Mouse (Mus musculus): ENCODE measurements at regions not wholly inside any gene's neighbourhood (a gene's known extent, or its start where the extent isn't known, plus 50 kb on each side); places are given as distances from the start of the nearest gene placed in this dataset.

DNA sequence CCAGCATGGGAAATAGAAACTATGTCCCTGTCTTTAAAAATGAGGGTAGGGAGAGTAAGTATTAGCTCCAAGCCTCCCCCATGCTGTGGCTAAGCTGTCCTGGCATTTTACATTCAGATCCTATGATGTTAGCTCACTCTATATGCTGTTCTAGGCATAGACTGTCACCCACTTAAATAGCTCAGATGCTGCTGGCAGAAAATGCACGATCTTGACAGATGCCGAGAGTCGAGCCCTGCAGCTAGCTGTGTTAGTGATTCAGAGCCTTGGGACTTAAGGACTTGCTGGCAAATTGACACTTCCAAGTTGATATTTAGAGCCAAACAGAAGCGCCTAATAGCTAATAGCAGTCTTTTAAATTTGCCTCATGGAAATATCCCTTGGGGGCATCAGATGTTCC lies 399.9 kb downstream of the Tmem132b start:
- H3K4me1 ChIP-seq, result no peaks in the 10 kb centered on the region
- ATAC-seq (ENCODE audit: insufficient number of reproducible peaks, insufficient read depth, low FRiP score, low TSS enrichment, low read depth), result no peak
- H3K4me2 ChIP-seq, result no peak overlapping the region
- H3K27me3 ChIP-seq, result no peaks in the 10 kb centered on the region
- H3K9ac ChIP-seq, result no peak overlapping the region
- H3K9me3 ChIP-seq, result no peaks in the 10 kb centered on the region
- no peak overlapping the region for H3K27ac ChIP-seq
- no peak overlapping the region for H3K4me3 ChIP-seq
- H3K36me3 ChIP-seq, result no peaks in the 10 kb centered on the region
- 81% methylated on average over 4 of the region's 4 CpGs for WGBS

DNA sequence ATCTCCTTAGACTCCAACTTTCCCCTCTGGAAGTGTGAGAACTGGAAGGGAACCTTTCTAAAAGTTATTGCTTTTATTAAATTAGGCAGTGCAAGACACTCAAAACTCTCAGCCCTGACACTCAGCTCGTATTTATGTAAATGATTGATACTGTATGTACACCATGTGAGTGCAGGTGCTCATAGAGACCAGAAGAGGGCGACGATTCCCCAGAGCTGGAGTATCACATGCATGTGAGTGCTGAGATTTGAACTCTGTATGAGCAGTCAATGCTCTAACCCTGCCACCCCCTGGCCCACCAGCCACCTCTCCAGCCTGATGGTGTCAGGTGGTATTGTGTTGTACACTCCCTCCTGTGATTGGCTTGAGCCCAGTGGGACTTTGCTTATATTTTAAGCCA lies 407.8 kb downstream of the Tmem132b start:
- Histone ChIP-seq H3K9ac (no peak overlapping the region), H3K4me2 (no peak overlapping the region), H3K4me3 (no peak overlapping the region)

DNA sequence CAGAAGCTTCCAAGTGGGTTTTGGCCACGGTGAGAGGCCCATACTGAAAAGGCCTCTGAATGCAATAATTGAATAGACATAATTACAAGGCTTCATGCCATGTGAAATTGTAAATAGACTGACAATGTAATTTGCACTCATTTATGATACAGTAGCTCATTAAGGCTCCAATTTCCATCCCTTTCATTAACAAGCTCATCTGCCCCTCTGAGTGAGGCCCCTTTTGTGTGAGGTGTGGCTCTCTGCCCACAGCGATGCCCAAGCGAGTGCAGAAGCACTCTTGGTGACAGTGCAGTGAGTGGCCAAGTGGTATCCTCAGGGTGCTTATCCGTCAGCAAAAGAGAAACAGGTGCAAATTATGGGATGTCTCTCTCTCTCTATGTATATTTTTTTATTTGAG lies 415.2 kb downstream of the Tmem132b start:
- Histone ChIP-seq H3K4me3 (no peak overlapping the region), H3K36me3 (no peaks in the 10 kb centered on the region), H3K9me3 (no peaks in the 10 kb centered on the region), H3K27me3 (no peaks in the 10 kb centered on the region), H3K4me2 (no peak overlapping the region), H3K9ac (no peak overlapping the region), H3K4me1 (no peaks in the 10 kb centered on the region), H3K27ac (no peak overlapping the region)
- WGBS, result 88% methylated on average over 4 of the region's 4 CpGs
- ATAC-seq (ENCODE audit: insufficient number of reproducible peaks, insufficient read depth, low FRiP score, low TSS enrichment, low read depth), result no peak

More for the DNA sequence above, 407.8 kb downstream of the Tmem132b start:
- WGBS, result 88% methylated on average over 3 of the region's 3 CpGs
- H3K4me1 ChIP-seq, result no peaks in the 10 kb centered on the region
- no peaks in the 10 kb centered on the region for H3K27me3 ChIP-seq
- H3K36me3 ChIP-seq, result no peaks in the 10 kb centered on the region
- no peak for ATAC-seq (ENCODE audit: insufficient number of reproducible peaks, insufficient read depth, low FRiP score, low TSS enrichment, low read depth)
- H3K9me3 ChIP-seq, result no peaks in the 10 kb centered on the region
- no peak overlapping the region for H3K27ac ChIP-seq

DNA sequence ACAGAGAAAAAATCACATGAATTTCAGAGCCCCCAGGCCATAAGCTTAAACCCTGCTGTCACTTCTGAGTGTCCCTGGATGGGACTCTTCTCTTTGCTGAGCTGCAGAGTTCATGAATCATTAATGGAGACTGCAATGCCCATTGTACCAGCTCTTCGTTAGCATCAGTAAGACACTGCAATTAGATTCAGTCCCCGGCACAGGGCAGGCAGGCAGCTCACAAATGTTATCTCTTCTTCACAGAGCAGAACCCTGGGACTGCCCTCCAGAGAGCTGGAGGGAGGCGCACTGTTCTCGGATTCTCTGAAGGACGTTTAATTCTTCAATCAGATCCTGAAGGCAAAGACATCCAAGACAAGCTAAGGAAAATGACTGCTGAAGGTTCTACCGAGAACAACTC lies 420.1 kb downstream of the Tmem132b start:
- no peaks in the 10 kb centered on the region for H3K27me3 ChIP-seq
- 73% methylated on average over 6 of the region's 6 CpGs for WGBS
- no peak overlapping the region for H3K27ac ChIP-seq
- H3K4me3 ChIP-seq, result no peak overlapping the region
- no peaks in the 10 kb centered on the region for H3K9me3 ChIP-seq
- H3K4me1 ChIP-seq, result no peaks in the 10 kb centered on the region
- no peak for ATAC-seq (ENCODE audit: insufficient number of reproducible peaks, insufficient read depth, low FRiP score, low TSS enrichment, low read depth)
- H3K4me2 ChIP-seq, result no peak overlapping the region
- no peaks in the 10 kb centered on the region for H3K36me3 ChIP-seq
- no peak overlapping the region for H3K9ac ChIP-seq

- H3K27me3 ChIP-seq, result no peaks in the 10 kb centered on the region
- ATAC-seq (ENCODE audit: insufficient number of reproducible peaks, insufficient read depth, low FRiP score, low TSS enrichment, low read depth), result no peak
- H3K4me2 ChIP-seq, result no peak overlapping the region
- H3K9me3 ChIP-seq, result 0 out of 2 replicates have a peak, but pooled peaks cover 4% of the 10 kb centered on the region
- no peak overlapping the region for H3K27ac ChIP-seq
- H3K36me3 ChIP-seq, result no peaks in the 10 kb centered on the region
- no peak overlapping the region for H3K9ac ChIP-seq
- H3K4me1 ChIP-seq, result no peaks in the 10 kb centered on the region
- 71% methylated on average over 8 of the region's 8 CpGs for WGBS
- H3K4me3 ChIP-seq, result no peak overlapping the region
These were observed 432.5 kb downstream of the Tmem132b start for GRCm38 (mm10) chr5:125964039-125964438.

- Histone ChIP-seq H3K4me3 (no peak overlapping the region), H3K36me3 (no peaks in the 10 kb centered on the region), H3K9ac (no peak overlapping the region), H3K9me3 (0 out of 2 replicates have a peak, but pooled peaks cover 4% of the 10 kb centered on the region), H3K4me2 (no peak overlapping the region), H3K4me1 (no peaks in the 10 kb centered on the region), H3K27me3 (no peaks in the 10 kb centered on the region), H3K27ac (no peak overlapping the region)
- no peak for ATAC-seq (ENCODE audit: insufficient number of reproducible peaks, insufficient read depth, low FRiP score, low TSS enrichment, low read depth)
- WGBS, result 79% methylated on average over 4 of the region's 4 CpGs
These were observed 436.6 kb downstream of the Tmem132b start for GRCm38 (mm10) chr5:125968151-125968550.

- ATAC-seq (ENCODE audit: insufficient number of reproducible peaks, insufficient read depth, low FRiP score, low TSS enrichment, low read depth), result no peak
- Histone ChIP-seq H3K9ac (no peak overlapping the region), H3K36me3 (no peaks in the 10 kb centered on the region), H3K4me2 (no peak overlapping the region), H3K4me1 (no peaks in the 10 kb centered on the region), H3K9me3 (peaks cover 10% of the 10 kb centered on the region), H3K27me3 (no peaks in the 10 kb centered on the region), H3K27ac (no peak overlapping the region), H3K4me3 (no peak overlapping the region)
- WGBS, result 71% methylated on average over 1 of the region's 1 CpGs
These were observed 442.5 kb downstream of the Tmem132b start for GRCm38 (mm10) chr5:125974035-125974434.

DNA sequence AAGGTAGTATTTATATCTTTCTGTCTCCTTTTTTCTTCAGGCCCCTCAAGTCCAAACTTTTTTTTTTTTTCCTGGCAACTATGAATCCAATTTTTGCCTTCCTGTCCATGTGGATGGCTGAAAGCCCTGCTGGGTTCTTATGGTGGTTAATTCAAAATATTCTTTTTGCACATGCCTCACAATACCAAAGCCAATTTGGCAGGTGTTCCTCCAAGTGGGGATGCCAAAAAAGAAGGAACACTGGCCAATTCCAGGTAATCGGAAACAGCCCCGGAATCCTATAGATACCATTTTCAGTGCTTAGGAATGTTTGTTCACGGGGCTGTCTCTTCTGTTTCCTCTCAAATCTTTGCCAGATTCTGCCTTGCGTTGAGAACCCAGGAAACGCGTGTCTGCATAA lies 448.2 kb downstream of the Tmem132b start:
- ATAC-seq (ENCODE audit: insufficient number of reproducible peaks, insufficient read depth, low FRiP score, low TSS enrichment, low read depth), result no peak
- WGBS, result 82% methylated on average over 6 of the region's 6 CpGs
- H3K4me2 ChIP-seq, result no peak overlapping the region

DNA sequence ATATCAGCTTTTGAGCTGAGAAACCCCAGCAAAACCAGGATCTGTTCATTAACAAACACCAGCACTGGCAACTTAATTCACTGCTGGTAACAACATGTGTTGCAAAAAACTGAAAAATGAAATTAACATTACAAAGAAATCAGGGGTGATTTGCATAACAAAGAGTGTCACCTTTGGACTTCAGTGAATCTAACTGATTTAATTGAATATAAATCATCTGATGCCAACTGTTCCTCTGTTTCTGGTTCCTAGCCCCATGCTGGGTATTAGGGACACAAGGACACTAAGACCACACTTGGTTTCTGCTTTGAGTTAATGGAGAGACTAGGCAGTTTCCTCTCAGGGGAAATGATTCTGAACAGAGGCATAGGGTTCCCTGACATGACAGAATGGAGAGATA lies 453.8 kb downstream of the Tmem132b start:
- no peak overlapping the region for H3K9ac ChIP-seq

More for the DNA sequence above, 448.2 kb downstream of the Tmem132b start:
- peaks cover 5% of the 10 kb centered on the region; the same call in 1 of the 2 replicates for H3K9me3 ChIP-seq
- H3K4me3 ChIP-seq, result no peak overlapping the region
- no peak overlapping the region for H3K9ac ChIP-seq
- H3K27me3 ChIP-seq, result no peaks in the 10 kb centered on the region
- no peaks in the 10 kb centered on the region for H3K36me3 ChIP-seq
- H3K27ac ChIP-seq, result no peak overlapping the region
- no peaks in the 10 kb centered on the region for H3K4me1 ChIP-seq

GRCm38 (mm10) chr5:125997173-125997572 lies 465.6 kb downstream of the Tmem132b start:
- 48% methylated on average over 8 of the region's 8 CpGs for WGBS
- ATAC-seq (ENCODE audit: insufficient number of reproducible peaks, insufficient read depth, low FRiP score, low TSS enrichment, low read depth), result no peak
- no peaks in the 10 kb centered on the region for H3K4me1 ChIP-seq
- no peak overlapping the region for H3K27ac ChIP-seq
- H3K4me2 ChIP-seq, result no peak overlapping the region
- no peaks in the 10 kb centered on the region for H3K36me3 ChIP-seq
- no peak overlapping the region for H3K4me3 ChIP-seq
- no peak overlapping the region for H3K9ac ChIP-seq
- H3K9me3 ChIP-seq, result no peaks in the 10 kb centered on the region; the same call in 1 of the 2 replicates
- no peaks in the 10 kb centered on the region for H3K27me3 ChIP-seq

More for the DNA sequence above, 453.8 kb downstream of the Tmem132b start:
- peaks cover 5% of the 10 kb centered on the region; the same call in 1 of the 2 replicates for H3K9me3 ChIP-seq
- H3K36me3 ChIP-seq, result no peaks in the 10 kb centered on the region
- ATAC-seq (ENCODE audit: insufficient number of reproducible peaks, insufficient read depth, low FRiP score, low TSS enrichment, low read depth), result no peak
- H3K27me3 ChIP-seq, result no peaks in the 10 kb centered on the region
- no peaks in the 10 kb centered on the region for H3K4me1 ChIP-seq
- H3K4me3 ChIP-seq, result no peak overlapping the region
- H3K27ac ChIP-seq, result no peak overlapping the region
- H3K4me2 ChIP-seq, result no peak overlapping the region

GRCm38 (mm10) chr5:126007871-126008270 lies 476.3 kb downstream of the Tmem132b start:
- no peak overlapping the region for H3K4me2 ChIP-seq
- H3K27ac ChIP-seq, result no peak overlapping the region
- ATAC-seq (ENCODE audit: insufficient number of reproducible peaks, insufficient read depth, low FRiP score, low TSS enrichment, low read depth), result no peak
- no peak overlapping the region for H3K4me3 ChIP-seq
- WGBS, result 69% methylated on average over 4 of the region's 4 CpGs
- no peaks in the 10 kb centered on the region for H3K36me3 ChIP-seq
- H3K27me3 ChIP-seq, result no peaks in the 10 kb centered on the region
- H3K9me3 ChIP-seq, result no peaks in the 10 kb centered on the region
- no peaks in the 10 kb centered on the region for H3K4me1 ChIP-seq
- no peak overlapping the region for H3K9ac ChIP-seq

DNA sequence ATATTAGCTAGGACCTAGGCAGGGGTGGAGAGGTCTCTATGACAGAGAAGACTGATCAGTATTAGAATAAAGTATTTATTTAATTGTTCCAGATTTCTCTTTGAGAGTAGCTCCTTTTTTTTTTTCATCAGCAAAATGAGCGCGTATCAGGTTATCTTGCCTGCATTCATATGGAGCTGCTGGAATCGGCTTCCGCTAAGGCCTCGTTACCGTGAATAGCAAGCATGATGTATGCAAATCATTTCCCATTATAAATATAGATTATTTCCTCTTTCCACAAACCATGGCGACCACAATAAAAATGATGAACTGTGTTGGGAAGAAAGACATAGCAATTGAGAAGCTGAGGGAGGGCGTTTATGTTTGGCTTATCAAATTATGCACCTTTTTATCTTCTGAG lies 476.7 kb downstream of the Tmem132b start:
- Histone ChIP-seq H3K27me3 (no peaks in the 10 kb centered on the region), H3K4me2 (no peak overlapping the region), H3K9ac (no peak overlapping the region), H3K9me3 (no peaks in the 10 kb centered on the region), H3K4me1 (no peaks in the 10 kb centered on the region), H3K4me3 (no peak overlapping the region), H3K27ac (no peak overlapping the region), H3K36me3 (no peaks in the 10 kb centered on the region)
- ATAC-seq (ENCODE audit: insufficient number of reproducible peaks, insufficient read depth, low FRiP score, low TSS enrichment, low read depth), result no peak
- WGBS, result 90% methylated on average over 8 of the region's 8 CpGs

DNA sequence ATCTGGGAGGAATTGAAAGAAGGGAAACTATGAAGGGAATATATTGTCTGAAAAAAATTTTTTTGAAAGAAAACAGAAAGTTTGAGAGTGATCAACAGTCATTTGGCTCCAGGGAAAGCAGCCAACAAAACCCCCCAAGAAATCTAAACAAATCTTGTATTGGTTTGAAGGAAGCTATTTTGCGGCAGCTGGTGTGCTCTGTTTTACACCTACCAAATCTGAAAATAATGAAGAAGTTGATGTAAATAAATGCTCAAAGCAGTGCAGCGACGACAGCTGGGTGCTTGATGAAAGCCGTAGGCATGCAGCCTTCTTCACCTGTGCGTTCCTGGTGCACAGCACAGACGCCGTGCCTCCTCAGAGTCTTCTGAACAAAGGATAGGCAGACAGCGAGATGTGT lies 488.2 kb downstream of the Tmem132b start:
- no peak overlapping the region for H3K27ac ChIP-seq
- WGBS, result 91% methylated on average over 8 of the region's 8 CpGs
- ATAC-seq (ENCODE audit: insufficient number of reproducible peaks, insufficient read depth, low FRiP score, low TSS enrichment, low read depth), result no peak
- H3K9ac ChIP-seq, result no peak overlapping the region
- no peak overlapping the region for H3K4me2 ChIP-seq
- no peaks in the 10 kb centered on the region for H3K4me1 ChIP-seq
- no peaks in the 10 kb centered on the region for H3K36me3 ChIP-seq
- H3K4me3 ChIP-seq, result no peak overlapping the region
- no peaks in the 10 kb centered on the region for H3K9me3 ChIP-seq
- no peaks in the 10 kb centered on the region for H3K27me3 ChIP-seq

Data from embryonic facial prominence, embryonic 13.5 days (tissue).